Mouse (Mus musculus) embryo, embryonic 11 days (tissue): ENCODE measurements around the gene Tsc22d2.

Experiments
- DNase-seq: peaks from one replicate; pipeline ENCODE4 v3.0.0-alpha.2; 2015

Gene Tsc22d2

DNA sequence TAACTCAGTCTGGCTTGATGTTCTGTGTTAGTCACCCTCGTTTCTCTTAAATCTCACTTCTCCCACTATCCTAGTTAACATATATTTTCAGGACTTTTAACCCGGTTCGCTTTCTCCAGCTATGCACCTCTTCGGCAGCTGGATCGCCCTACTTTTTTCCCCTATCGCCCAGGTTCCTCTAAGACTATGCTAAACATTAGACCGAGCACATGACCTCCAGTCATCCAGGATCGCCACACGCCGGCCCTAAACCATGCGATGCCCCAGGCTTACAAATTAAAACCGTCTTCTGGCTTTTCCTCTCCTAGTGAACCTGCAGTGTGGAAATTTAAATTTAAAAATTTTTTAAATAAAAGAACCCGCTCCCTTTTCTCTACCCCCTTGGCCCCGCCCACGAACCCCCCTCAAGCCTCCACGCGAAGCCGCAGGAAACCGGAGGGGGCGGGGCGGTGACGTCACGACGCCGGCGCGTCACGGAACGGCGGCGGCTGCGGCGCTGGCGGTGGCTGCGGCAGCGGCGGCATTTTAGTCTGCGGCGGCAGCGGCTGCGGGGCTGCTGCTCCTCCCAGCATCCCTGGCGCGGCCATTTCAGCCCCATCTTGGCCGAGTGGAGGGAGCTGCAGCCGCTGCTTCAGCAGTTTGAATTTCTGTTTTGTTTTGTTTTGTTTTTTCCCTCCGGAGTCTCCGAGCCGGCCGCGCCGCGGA is at the start of gene Tsc22d2:
TSS of gene Tsc22d2 (plus strand) at position 482 of the 705 bp plus-strand sequence.
- peak; percentile 96 for DNase-seq

GRCm38 (mm10) chr3:58366756-58367155 is 47.8 kb upstream of the Tsc22d2 start:
- DNase-seq = no peak

- no peak for DNase-seq
These were observed 43.7 kb upstream of the Tsc22d2 start for GRCm38 (mm10) chr3:58370811-58371210.

- peak; percentile 70 for DNase-seq
These were observed 42.2 kb upstream of the Tsc22d2 start for GRCm38 (mm10) chr3:58372066-58372904.

GRCm38 (mm10) chr3:58372905-58373208 is 41.7 kb upstream of the Tsc22d2 start:
- DNase-seq = peak; percentile 32

GRCm38 (mm10) chr3:58374281-58374680 is 40.2 kb upstream of the Tsc22d2 start:
- no peak for DNase-seq

- no peak for DNase-seq
These were observed 37.8 kb upstream of the Tsc22d2 start for GRCm38 (mm10) chr3:58376713-58377112.

DNA sequence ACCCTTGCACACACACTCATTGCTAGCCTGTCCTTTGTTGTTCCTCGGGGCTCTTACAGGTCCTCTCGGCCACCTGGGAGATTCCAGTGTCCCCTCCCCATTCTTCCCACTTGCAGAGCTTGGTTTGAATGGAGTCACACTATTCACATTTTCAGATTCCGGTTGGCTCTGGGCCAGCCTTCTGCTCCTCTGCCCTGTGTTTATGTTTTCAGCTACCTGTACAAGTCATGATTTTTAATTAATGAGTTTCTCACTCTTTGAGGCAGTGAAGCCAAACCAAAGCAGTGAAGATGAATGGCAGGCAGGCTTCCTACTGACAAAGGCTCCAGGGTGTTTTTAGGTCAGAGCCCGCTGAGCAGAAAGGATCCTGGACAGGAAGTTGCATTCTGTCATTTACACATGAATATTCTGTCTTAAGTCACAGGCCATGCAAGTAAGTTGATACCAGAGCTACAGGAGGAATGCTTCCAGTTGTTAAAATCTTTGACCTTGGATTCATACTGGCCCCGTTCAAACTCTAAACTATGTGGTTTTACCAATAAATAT is 36.9 kb upstream of the Tsc22d2 start:
- no peak for DNase-seq

DNA sequence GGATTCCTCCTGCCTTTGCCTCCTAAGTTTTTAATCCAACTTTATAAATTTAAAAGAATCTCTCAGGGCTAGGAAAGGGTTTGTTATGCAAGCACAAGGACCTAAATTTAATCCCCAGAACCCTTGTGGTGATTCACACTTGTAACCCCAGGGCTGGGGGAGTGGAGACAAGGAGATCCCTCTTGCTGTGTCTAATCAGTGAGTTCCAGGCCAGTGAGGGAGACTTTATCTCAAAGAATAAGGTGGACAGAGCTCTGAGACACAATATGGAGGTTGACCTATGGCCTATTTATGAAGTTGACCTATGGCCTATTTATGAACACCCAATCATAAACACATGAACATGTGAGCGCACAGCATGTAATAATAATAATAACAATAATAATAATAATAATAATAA is 31.8 kb upstream of the Tsc22d2 start:
- DNase-seq = no peak

DNA sequence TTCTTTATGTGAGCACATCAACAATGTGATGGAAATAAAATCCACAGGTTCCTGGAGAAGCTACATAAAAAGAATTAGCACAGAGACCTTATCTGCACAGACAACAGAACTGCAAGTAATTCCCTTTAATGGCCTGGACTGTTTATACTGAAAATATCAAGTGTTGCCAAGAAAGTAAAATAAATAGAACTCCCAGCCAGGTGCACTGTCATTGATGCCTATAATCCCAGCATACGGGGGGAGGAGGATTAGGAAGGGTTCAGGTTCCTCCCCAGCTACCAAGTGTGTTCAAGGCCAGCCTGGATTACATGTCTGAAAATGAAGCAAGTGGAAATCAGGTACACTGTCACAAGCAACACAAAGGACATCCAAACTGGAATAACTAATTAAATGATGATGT is 29.5 kb upstream of the Tsc22d2 start:
- no peak for DNase-seq

GRCm38 (mm10) chr3:58388731-58389130 is 25.8 kb upstream of the Tsc22d2 start:
- DNase-seq = no peak

- DNase-seq = no peak
These were observed 16.0 kb upstream of the Tsc22d2 start for GRCm38 (mm10) chr3:58398541-58398940.

GRCm38 (mm10) chr3:58399931-58400330 is 14.6 kb upstream of the Tsc22d2 start:
- DNase-seq = peak; percentile 9

DNA sequence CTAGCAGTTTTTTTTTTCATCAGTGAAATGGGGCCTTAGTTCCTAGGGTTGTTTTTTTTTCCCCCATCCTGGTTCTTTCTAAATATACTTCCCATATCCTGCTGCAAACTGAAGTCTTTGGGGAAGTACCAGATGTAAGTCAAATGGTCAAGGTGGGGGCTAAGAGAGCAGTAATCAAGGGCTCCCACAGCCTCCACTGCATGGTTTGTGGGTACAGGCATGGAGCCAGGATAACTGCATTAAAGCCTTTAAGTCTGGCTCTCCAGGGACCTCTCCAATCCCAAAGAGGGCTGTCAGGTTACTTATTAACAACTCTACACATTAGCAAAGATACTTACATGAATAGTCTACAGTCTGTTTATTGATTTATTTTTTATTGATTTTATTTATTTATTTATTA is 2.8 kb upstream of the Tsc22d2 start:
- no peak for DNase-seq

DNA sequence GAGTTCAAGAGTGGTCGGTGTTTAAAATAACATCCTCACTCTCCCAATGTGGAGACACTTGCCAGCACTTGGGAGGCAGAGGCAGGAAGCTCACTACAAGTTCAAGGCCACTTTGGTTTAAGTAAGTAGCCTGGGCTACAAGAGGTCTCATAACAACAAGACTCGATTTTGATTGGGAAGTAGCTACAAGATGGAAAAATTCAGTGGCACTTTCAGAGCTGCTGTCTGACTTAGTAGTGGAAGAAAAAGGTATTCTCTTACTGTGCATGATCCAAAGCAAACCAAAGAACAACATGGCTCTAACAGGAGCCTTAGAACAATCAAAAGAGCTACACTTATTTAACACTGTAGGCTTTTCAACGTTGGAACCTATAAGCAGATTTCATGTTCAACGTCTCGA is 844 bp upstream of the Tsc22d2 start:
- no peak for DNase-seq

- DNase-seq = peak; percentile 70
These were observed 720 bp downstream of the Tsc22d2 start for GRCm38 (mm10) chr3:58414986-58415883.

DNA sequence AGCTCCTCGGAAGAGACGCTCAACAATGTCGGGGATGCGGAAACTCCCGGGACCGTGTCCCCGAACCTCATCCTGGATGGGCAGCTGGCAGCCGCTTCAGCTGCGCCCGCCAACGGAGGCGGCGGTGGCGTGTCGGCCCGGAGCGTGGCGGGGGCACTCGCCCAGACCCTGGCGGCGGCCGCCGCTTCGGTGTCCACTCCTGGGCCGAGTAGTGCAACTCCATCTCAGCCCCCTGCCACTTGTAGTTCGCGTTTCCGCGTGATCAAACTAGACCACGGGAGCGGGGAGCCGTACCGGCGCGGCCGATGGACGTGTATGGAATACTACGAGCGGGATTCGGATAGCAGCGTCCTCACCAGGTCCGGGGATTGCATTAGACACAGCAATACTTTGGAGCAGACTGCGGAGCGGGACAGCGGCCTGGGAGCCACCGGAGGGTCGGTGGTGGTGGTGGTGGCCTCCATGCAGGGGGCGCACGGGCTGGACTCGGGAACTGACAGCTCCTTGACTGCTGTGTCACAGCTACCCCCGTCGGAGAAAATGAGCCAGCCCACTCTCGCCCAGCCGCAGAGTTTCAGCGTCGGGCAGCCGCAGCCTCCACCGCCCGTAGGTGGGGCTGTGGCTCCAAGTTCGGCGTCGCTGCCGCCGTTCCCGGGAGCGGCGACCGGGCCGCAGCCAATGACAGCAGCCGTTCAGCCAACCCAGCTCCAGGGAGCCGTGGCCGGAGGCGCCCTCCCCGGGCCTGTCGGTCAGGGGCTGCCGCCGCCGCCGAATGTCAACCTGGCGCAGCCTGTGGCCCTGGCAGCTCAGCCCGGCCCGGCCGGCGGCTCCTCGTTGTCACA is 1.6 kb downstream of the Tsc22d2 start:
- DNase-seq = peak; percentile 91

DNA sequence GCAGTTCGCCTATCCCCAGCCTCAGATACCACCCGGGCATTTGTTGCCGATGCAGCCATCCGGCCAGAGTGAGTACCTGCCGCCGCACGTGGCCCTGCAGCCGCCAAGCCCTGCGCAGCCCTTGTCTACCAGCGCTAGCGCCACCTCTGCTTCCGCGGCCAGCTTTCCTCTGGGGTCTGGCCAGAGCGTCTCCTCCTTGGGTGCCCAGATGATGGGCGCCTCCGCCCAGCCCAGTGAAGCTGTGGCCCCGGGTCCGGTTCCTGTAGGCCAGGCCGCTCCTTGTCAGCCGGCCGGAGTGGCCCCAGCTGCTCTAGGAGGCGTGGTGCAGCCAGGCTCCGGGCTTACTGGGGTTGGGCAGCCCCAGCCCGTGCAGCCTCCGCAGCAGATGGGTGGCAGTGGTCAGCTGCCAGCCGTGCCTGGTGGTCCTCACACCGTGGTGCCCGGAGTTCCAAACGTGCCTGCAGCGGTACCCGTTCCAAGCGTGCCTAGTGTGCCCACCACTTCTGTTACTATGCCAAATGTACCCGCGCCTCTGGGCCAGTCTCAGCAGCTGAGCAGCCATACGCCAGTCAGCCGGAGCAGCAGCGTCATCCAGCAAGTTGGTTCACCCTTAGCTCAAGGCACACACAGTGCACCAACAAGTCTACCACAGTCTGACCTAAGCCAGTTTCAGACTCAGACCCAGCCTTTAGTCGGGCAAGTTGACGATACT is 2.4 kb downstream of the Tsc22d2 start:
- peak; percentile 39 for DNase-seq

DNA sequence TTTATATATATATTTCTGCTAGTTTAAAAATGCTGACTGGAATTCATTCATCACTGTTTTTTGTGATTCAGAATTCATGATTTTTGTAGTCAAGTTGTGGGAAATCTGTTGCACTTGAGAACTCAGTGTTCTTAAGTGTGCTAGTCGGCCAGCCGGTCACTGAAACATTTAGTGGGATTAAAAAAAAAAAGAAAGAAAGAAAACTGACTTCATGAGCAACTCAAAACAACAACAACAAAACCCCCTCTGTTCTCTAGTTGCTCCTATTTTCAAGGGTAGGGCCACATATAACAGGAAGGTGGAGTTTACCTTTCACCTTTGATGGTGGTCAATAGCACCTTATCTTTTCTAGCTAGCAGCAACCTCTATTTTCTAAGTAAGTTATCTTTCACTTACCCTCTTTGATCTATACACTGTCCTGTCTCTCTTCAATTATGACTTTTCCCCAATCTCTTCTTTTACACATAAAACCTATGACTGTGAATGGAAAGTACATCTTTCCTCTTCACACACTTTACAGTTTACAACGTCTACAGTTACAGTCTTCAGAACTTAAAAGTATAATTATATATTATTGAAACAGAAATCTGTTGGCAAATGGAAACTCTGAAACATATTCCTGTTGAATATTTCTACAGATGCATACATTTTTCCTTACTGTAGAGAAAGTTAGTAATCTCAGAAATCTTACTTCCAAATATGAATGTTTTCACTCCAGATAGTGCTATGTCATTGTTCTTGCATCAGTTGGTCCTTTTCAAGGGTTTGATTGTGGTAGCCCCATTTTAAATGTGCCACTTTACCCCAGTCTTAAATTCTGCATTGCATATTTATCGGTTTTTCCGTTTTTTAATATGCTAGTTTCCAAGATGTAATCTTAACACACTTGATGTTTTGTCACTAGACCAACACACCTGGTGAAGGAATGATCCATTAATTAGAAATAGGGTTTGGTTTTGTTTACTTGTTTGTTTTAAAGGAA is 4.5 kb downstream of the Tsc22d2 start:
- no peak for DNase-seq

DNA sequence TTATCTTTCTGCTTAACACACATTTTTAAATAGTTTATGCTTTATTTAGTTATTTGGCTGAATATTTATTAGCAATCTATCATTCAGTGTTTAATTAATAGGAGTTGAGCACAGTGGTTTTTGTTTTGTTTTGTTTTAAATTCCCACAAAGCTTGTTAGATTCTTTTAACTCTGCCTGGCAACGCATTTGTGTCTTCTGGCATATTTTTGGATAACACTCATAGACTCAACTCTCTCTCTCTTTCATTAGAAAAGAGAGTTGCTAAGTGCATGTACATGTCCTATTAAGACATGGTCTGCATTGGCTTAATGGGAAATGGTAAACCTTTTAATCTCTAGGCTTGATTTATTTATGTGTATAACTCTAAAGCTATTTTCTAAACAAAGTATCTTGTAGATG is 14.3 kb downstream of the Tsc22d2 start:
- DNase-seq = no peak
